Mouse (Mus musculus): ENCODE results near the gene Gpr4. TPM values are rescaled to one million over a fixed set of nuclear protein-coding genes. Genes with fewer than 3 reads are reported as not detected.

Gene Gpr4
- 4.2 and 5.5 TPM in 2 replicates for polyA plus RNA-seq (2012; rRNA removed)

DNA sequence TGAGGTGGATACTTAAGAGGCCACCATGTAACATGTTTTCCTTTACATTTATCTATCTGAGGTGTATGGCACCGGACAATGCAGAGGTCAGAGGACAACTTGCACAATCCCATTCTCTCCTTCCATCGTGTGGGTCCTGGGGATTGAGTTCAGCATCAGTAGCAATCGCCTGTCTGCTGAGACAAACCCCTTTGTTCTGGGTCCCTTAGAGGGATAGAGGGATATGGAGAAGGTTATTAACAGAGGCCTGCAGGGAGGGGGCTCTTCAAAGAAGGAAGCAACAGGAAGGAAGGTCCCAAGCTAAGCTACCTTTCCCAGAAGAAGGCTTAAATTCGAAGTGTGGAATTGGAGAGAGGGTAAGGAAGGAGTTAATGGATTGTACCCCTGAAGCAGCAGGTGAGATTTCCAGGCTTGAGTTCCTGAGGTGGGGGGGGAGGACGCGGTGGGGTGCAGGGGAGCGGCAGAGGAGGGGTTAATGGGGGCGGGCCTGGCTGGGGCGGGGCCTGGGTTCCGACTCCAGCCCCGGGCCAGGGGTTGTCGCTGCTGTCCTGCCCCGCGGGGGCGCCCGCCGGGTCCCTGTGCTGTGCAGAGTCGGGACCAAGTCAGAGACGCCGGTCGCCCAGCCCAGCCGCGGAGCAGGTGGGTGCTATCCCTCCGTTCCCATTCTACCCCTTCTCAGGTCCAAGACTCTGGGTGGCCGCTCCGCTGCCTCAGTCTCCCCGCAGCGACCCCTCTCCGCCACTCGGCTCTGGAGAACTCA is at the start of gene Gpr4:
Gene Gpr4, plus strand, starts transcription at position 543 of the 760 bp plus-strand sequence.
- H3K27me3 ChIP-seq (ENCODE audit: control insufficient read depth, insufficient read depth, low read length): peaks cover 2% of the 10 kb centered on the region; the same call in 1 of the 2 replicates
- peak; percentile 23 for DNase-seq
- peaks cover 9% of the 10 kb centered on the region; the same call in 1 of the 2 replicates for H3K4me1 ChIP-seq (replicated peaks; ENCODE audit: control insufficient read depth, insufficient read depth, low read length)
- H3K27ac ChIP-seq (ENCODE audit: control insufficient read depth, insufficient read depth, low read length): no peak within 1 kb of the TSS
- TF ChIP-seq POLR2A (IDR thresholded peaks at IDR 0.05; ENCODE audit: control insufficient read depth, extremely low read depth, insufficient read depth, low read length, poor library complexity) (no peak), CTCF (IDR thresholded peaks at IDR 0.05; ENCODE audit: borderline replicate concordance, control insufficient read depth, extremely low read depth, insufficient read depth, low read length, poor library complexity) (no peak)
- WGBS: 12% methylated on average over 28 of the region's 30 CpGs
- H3K4me3 ChIP-seq (ENCODE audit: control insufficient read depth, insufficient read depth, low read length): peak within 1 kb of the TSS; percentile 17; the same call in 1 of the 2 replicates
- H3K36me3 ChIP-seq (ENCODE audit: control insufficient read depth, insufficient read depth, low read length): no peaks in the 10 kb centered on the region

DNA sequence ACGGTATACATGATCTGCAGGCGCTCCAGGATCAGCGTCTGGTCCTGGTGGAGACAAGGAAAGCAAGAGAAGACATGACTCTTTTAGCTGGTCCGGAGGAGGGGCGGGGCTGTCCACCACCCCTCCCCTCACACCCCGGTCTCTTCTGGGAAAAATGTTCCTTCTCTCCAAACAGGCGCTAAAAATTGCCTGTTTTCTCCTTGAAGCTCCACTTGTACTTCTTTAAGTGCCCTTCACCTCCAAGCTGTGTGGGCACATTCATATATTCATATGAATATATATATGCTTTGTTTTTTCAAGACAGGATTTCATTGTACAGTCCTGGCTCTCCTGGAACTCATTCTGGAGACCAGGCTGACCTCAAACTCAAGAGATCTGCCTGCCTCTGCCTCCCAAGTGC is 49.4 kb upstream of the Gpr4 start:
- no peak for DNase-seq
- Histone ChIP-seq H3K4me1 (replicated peaks; ENCODE audit: control insufficient read depth, insufficient read depth, low read length) (peaks cover 29% of the 10 kb centered on the region), H3K27ac (ENCODE audit: control insufficient read depth, insufficient read depth, low read length) (no peak overlapping the region), H3K36me3 (ENCODE audit: control insufficient read depth, insufficient read depth, low read length) (no peaks in the 10 kb centered on the region), H3K4me3 (ENCODE audit: control insufficient read depth, insufficient read depth, low read length) (no peak overlapping the region), H3K27me3 (ENCODE audit: control insufficient read depth, insufficient read depth, low read length) (no peaks in the 10 kb centered on the region; the same call in 1 of the 2 replicates)
- 92% methylated on average over 7 of the region's 7 CpGs for WGBS
- no peak for TF ChIP-seq CTCF (IDR thresholded peaks at IDR 0.05; ENCODE audit: borderline replicate concordance, control insufficient read depth, extremely low read depth, insufficient read depth, low read length, poor library complexity)
- TF ChIP-seq POLR2A (IDR thresholded peaks at IDR 0.05; ENCODE audit: control insufficient read depth, extremely low read depth, insufficient read depth, low read length, poor library complexity): no peak

DNA sequence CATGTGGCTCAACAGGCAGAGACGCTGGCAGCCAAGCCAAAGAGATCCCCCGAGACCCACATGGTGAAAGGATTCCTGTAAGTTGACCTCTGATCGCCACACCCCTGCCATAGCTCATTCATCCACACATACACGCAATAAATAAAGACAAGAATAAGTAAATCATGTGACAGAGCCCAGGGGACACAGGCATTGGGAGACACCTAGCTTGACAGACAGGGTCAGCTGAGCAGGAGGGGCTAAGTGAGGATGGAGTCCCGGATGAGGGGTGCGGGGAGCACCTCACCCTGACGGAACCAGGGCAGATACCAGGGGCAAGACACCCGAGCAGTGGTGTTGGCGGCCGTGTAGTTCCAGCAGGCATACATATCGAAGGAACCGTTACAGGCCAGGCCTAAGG is 48.6 kb upstream of the Gpr4 start:
- TF ChIP-seq CTCF (IDR thresholded peaks at IDR 0.05; ENCODE audit: borderline replicate concordance, control insufficient read depth, extremely low read depth, insufficient read depth, low read length, poor library complexity): no peak
- no peak for DNase-seq
- H3K27me3 ChIP-seq (ENCODE audit: control insufficient read depth, insufficient read depth, low read length): no peaks in the 10 kb centered on the region; the same call in 1 of the 2 replicates
- no peak overlapping the region for H3K4me3 ChIP-seq (ENCODE audit: control insufficient read depth, insufficient read depth, low read length)
- H3K27ac ChIP-seq (ENCODE audit: control insufficient read depth, insufficient read depth, low read length): no peak overlapping the region
- H3K36me3 ChIP-seq (ENCODE audit: control insufficient read depth, insufficient read depth, low read length): no peaks in the 10 kb centered on the region
- WGBS: 56% methylated on average over 12 of the region's 12 CpGs
- peaks cover 29% of the 10 kb centered on the region for H3K4me1 ChIP-seq (replicated peaks; ENCODE audit: control insufficient read depth, insufficient read depth, low read length)

DNA sequence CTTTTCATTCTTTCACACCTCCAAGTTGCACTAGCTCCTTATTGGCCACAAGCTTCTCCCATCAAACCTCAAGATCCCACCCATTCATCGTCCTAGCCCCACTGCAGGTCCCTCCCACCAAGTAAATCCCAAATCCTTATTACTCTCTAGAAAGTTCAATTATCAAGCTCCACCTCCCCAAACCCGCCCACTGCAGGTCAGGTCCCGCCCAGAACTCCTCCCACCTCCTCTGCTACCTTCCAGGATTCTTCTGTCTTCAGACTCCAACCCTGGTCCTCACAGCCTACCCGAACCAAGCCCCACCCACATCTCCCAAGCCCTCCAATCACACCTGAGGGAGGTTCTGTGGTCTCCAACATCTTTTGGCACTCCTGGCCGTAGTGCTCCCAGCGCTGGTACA is 48.1 kb upstream of the Gpr4 start:
- Histone ChIP-seq H3K36me3 (ENCODE audit: control insufficient read depth, insufficient read depth, low read length) (no peaks in the 10 kb centered on the region), H3K4me3 (ENCODE audit: control insufficient read depth, insufficient read depth, low read length) (no peak overlapping the region), H3K27me3 (ENCODE audit: control insufficient read depth, insufficient read depth, low read length) (no peaks in the 10 kb centered on the region; the same call in 1 of the 2 replicates), H3K4me1 (replicated peaks; ENCODE audit: control insufficient read depth, insufficient read depth, low read length) (peaks cover 29% of the 10 kb centered on the region), H3K27ac (ENCODE audit: control insufficient read depth, insufficient read depth, low read length) (no peak overlapping the region)
- TF ChIP-seq CTCF (IDR thresholded peaks at IDR 0.05; ENCODE audit: borderline replicate concordance, control insufficient read depth, extremely low read depth, insufficient read depth, low read length, poor library complexity): no peak
- TF ChIP-seq POLR2A (IDR thresholded peaks at IDR 0.05; ENCODE audit: control insufficient read depth, extremely low read depth, insufficient read depth, low read length, poor library complexity): no peak
- 4% methylated on average over 6 of the region's 6 CpGs for WGBS
- DNase-seq: no peak

DNA sequence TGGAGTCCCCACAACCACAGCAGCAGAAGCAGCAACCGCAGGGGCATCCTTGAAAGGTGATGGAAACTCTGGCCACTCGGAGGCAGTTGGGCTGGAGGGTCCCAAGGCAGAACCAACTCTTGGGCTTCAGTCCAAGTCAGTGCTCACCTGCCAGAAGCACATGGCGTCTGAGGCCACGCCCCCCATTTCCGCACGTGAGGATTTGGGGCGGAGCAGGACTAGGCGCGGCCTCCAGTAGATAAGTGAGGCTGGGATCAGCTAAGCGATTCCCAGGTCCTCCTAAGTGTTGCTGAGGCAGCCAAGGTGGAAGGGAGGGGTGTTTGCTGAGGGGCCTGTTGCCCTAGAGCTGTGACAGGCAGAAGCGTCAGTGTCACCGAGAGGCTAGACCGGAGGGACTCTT is 47.4 kb upstream of the Gpr4 start:
- WGBS: 8% methylated on average over 13 of the region's 13 CpGs
- Histone ChIP-seq H3K27ac (ENCODE audit: control insufficient read depth, insufficient read depth, low read length) (no peak overlapping the region), H3K27me3 (ENCODE audit: control insufficient read depth, insufficient read depth, low read length) (no peaks in the 10 kb centered on the region; the same call in 1 of the 2 replicates), H3K4me3 (ENCODE audit: control insufficient read depth, insufficient read depth, low read length) (no peak overlapping the region), H3K36me3 (ENCODE audit: control insufficient read depth, insufficient read depth, low read length) (no peaks in the 10 kb centered on the region), H3K4me1 (replicated peaks; ENCODE audit: control insufficient read depth, insufficient read depth, low read length) (peaks cover 26% of the 10 kb centered on the region)
- no peak for DNase-seq
- TF ChIP-seq CTCF (IDR thresholded peaks at IDR 0.05; ENCODE audit: borderline replicate concordance, control insufficient read depth, extremely low read depth, insufficient read depth, low read length, poor library complexity) (no peak), POLR2A (IDR thresholded peaks at IDR 0.05; ENCODE audit: control insufficient read depth, extremely low read depth, insufficient read depth, low read length, poor library complexity) (no peak)

DNA sequence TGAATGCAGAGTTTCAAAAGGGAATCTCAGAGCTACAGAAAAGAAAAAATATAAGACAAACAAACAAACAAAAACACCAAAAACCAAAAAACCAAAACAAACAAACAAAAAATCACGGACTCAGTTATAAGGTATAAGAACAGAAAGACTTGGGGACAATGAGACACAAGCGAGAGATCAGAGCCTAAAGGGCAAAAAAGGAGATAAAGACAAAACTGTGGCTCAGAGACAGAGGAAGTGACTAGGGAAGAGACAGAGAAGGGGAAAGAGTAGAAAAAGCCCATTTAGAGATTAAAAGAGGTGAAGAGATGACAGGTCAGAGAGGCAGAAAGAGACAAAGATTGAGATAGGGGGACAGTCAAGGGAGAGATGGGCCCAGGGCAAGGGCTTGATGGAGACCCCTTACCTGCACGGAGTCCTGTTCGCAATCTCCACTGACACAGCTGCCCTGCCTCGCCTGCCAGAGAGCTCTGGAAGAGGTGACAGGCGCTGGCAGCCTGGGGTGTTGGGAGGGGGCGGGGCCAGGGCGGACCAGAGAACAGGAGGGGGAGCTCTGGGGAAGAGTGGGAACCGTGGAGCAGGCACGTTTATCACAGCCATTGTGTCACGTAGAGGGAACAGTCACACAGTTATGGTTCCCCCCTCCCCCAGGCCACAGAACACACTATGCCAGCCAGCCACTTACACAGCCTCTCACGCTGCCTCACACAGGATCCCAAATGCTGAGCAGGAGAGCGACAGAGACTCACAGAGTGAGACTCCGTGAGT is 46.5 kb upstream of the Gpr4 start, which contains the start of gene Gipr:
Gene Gipr, minus strand, starts transcription at position 472 of the 768 bp plus-strand sequence.
- H3K27ac ChIP-seq (ENCODE audit: control insufficient read depth, insufficient read depth, low read length): no peak within 1 kb of the TSS
- H3K27me3 ChIP-seq (ENCODE audit: control insufficient read depth, insufficient read depth, low read length): no peaks in the 10 kb centered on the region; the same call in 1 of the 2 replicates
- H3K36me3 ChIP-seq (ENCODE audit: control insufficient read depth, insufficient read depth, low read length): no peaks in the 10 kb centered on the region
- H3K4me3 ChIP-seq (ENCODE audit: control insufficient read depth, insufficient read depth, low read length): no peak within 1 kb of the TSS
- WGBS: 18% methylated on average over 14 of the region's 14 CpGs
- TF ChIP-seq CTCF (IDR thresholded peaks at IDR 0.05; ENCODE audit: borderline replicate concordance, control insufficient read depth, extremely low read depth, insufficient read depth, low read length, poor library complexity) (no peak), POLR2A (IDR thresholded peaks at IDR 0.05; ENCODE audit: control insufficient read depth, extremely low read depth, insufficient read depth, low read length, poor library complexity) (no peak)
- DNase-seq: no peak
- peaks cover 20% of the 10 kb centered on the region for H3K4me1 ChIP-seq (replicated peaks; ENCODE audit: control insufficient read depth, insufficient read depth, low read length)

All from thymus, adult 2 months (tissue).